Mouse (Mus musculus): ENCODE measurements around the gene Elmod1.

DNA sequence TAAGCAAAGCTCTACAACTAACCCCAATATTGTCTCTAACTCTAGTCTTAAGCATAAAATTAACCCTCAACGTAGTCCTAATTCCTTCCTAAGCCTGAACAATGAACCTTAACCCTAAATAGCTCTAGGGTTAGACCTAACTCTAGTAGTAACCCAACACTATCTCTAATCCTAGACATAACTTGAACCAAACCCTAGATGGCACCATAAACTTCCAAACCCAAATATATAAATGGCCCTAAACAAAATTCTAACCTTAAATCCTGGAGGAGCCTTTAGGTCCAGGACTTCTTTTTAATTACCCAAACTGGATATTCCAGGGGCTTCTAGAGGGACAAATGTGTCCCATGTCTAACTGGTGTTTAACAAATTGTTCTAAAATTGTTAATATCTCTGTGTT lies 19.4 kb upstream of the Elmod1 start:
- TF ChIP-seq GATA1 (IDR thresholded peaks at IDR 0.05; ENCODE audit: low read length) (no peak), TAL1 (IDR thresholded peaks at IDR 0.05; ENCODE audit: low read length) (no peak)

All from erythroblast, embryonic 14.5 days (primary cell).